Mouse (Mus musculus) MN1 (cell line): ENCODE measurements around the gene Tuba3b.

Experiments
- DNase-seq: peaks from one replicate; pipeline ENCODE4 v3.0.0-alpha.2; 2016; ENCODE audit warnings: low spot score

Tuba3b gene

DNA sequence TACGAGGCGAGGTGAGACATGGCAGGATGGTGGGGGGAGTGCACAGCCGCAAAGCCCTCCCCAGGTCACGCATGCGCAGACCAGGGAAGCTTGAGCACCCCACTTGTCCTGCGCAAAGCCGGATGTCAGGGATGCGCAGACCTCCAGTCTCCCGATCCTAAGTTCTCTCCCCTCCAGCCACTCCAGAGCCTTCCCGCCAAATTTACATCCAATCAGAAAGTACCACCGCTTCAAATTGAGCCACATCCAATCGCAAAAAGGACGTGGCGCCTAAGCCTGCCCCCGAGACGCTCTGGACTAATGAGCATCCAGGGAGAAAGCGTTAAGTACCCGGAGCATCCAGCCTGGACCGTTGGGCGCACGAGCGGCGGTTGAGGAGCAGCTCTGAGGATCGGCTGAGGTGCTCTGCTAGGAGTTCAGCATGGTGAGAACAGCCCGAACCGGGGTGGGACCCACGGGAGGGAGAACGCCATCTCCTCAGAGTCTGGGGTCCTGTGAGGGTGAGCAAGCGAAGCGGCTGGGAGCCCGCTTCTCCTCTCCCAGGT is at the start of gene Tuba3b:
TSS of gene Tuba3b (plus strand) at position 92 of the 545 bp plus-strand sequence.
- DNase-seq, result no peak

DNA sequence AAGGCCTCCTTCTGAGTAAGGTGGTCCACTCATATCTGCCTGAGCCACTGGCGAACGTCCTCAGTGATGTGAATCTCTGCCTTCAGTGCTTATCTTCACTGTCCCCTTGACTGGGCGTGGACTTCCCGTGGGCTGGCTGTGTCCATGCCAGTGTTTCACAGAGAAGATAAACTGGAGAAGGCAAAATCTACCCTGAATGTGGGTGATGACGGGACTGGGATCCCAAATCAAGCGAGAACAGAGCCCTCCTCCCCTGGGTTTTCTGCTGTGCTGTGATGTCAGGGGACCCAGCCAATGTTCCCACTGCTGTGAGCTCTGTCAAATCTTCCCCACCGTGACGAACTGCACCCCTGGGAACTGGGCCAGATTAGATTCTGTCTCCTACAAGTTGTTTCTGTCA is 48.3 kb upstream of the Tuba3b start:
- no peak for DNase-seq

DNA sequence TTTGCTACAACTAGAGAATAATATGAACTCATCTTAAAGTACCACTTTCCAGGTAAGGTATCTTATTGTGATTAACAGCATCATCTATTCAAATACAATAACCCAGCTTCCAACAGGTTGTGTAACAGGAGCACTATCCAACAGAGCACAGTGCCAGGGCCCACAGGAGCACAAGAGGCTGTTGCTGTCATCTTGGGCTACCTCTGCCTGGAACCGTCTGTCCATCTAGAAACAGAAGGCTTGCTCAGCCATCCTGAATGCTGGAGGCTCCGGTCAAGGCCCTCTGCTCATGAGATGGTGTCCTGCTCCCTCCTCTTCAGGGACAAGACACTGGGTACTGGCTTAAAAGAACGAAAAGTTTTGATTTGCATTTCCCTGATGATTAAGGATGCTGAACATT is 47.7 kb upstream of the Tuba3b start:
- no peak for DNase-seq

DNA sequence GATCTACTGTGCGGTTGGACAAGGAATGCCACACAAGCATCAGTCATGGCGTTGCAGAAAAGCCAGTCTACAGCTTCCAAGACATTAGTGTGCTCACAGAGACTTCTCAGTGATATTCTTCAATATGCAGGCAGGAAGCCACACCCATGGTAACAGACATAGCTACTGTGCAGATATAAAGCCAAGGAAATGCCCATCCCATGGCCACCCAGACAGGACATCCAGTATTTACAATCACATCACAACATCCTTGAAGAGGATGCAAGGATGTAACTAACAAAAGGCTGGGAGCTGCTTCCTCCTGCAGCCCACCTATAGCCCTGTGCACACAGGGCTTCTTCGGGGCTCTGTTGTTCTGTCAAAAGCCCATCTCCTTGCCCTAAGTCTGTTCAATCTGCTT is 46.9 kb upstream of the Tuba3b start:
- DNase-seq, result no peak

DNA sequence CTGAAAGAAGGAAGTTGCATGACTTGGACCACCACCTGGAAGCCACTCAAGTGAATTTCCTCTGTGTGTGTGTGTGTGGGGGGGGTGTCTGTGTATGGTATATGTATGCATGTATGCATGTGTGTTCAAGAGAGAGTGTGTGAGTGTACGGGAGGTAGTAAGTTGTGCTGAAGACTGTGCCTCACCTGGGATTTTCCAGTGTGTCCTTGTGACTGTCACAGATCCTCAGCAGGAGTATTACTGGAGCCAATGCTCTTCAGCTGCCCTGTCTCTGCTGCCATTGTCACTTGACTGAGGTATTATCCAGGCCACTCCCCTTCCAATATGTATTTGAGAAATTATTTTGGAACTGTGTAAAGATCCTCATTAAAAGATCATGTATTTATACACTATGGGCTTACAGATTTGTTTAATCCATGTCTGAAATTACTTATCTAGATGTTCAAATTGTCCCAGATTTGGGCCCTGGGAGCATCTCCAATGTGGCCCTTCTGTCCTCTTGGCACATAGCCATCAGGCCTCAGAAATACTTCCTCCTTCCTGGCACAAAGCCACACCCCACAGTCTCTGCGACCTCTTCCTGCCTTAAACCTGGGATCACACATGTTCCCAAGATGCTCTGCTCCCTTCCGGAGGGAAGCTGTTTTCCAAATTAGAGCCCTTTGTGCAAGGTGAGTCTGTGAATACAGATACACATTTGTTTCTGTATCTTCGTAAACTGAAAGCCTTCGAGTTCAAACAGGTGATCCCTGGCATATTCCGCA is 42.1 kb upstream of the Tuba3b start:
- DNase-seq, result no peak

DNA sequence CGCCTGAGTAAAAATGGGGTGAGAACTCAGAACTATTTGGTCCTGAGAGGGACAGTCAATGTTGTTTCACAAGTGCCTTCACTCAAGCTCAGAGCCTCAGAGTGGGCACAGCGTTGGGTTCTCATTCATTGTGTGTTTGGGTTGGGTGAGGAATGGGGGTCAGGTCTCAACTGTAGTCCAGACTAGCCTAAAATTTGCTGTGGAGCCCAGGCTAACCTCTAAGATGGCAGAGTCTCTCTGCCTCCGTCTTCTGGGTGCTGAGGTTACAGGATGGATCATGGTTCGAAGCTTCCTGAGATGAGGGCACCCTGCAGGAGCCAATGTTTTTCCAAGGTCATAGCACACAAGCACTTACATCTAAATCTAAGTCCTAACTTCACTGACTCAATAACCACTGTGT is 38.8 kb upstream of the Tuba3b start:
- no peak for DNase-seq

DNA sequence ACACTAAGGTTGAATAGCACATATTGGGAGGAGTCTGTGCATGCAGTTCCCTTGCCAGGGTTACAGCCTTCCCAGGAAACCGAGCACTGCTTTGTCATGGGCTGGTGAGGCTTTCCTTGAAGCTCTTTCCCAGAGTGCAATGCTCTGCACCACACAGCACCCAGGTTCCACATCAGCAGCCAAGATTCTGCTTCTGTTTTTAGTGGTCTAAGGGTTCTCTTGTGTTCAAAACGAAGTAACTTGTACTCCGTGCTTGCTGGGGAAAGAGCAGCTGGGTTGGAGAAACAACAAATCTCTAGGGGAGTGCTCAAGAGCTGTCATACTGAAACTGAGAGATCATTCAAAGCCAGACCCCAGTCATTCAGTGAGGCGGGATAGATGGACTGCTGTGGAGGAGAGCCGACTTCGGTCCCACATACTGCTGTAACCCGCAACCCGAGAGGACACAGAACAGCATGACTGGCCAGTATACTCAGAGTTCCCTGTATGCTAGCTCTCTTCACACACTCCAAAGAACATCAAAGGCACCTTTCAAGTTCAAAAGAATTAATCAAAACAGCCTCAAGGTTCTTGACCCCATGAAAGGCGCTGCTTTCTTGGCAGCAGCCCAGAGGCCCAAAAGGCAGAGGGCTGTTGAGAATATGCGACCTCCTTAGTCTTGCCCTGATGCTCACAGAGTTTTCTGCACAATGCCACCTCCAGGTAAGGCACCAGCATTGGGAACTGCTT is 36.9 kb upstream of the Tuba3b start:
- no peak for DNase-seq

DNA sequence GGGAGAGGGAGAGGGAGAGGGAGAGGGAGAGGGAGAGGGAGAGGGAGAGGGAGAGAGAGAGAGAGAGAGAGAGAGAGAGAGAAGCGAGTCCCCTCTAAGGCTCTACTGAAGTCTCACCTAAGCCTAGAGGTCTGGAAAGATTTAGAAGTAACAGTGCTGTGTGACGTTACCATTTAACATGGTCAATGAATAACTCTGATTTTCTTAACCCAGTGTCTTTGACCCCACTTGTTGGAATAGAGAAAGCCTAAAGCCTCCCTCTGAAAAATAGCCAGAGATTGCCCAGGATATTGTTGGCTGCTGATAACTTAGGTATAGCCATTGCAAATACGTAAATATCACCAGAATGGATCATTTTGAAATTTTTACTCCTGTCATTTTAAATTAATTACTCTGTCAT is 35.8 kb upstream of the Tuba3b start:
- no peak for DNase-seq

DNA sequence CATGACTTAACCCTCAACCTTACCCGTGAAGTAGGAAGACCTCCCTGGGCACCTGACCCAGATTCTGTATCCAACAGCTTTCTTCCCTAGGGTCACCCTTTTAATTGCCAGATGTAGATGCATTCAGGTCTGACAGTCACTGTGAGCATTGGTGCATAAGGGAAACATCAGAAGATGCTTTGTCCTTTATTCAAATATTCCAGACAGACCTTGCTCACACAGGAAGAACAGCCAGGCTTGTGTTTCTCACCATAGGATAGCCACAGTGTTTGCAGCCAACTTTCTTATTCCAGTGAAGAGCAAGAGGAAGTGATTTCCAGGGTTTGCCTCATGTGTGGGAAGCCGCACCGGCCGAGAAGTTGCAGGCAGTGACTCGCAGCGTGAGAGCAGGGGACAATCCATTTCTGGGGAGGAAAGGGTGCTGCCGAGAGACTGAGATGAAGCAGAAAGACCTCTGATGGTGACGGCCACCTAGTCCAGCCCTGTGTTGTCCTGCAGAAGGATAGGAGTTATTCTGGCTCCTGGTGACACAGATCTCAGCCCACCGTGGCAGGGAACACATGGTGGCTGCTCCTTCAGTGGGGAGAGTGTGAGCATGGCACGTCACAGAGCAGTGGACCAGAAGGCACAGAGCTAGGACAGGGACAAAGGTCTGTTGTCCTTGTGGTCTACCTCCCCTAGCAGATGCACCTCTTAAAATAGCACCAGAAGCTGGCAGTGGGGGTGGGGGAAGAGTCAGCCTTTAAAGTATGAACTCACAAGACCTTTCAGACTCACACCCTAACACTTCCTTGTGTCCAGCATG is 34.0 kb upstream of the Tuba3b start:
- DNase-seq, result no peak

DNA sequence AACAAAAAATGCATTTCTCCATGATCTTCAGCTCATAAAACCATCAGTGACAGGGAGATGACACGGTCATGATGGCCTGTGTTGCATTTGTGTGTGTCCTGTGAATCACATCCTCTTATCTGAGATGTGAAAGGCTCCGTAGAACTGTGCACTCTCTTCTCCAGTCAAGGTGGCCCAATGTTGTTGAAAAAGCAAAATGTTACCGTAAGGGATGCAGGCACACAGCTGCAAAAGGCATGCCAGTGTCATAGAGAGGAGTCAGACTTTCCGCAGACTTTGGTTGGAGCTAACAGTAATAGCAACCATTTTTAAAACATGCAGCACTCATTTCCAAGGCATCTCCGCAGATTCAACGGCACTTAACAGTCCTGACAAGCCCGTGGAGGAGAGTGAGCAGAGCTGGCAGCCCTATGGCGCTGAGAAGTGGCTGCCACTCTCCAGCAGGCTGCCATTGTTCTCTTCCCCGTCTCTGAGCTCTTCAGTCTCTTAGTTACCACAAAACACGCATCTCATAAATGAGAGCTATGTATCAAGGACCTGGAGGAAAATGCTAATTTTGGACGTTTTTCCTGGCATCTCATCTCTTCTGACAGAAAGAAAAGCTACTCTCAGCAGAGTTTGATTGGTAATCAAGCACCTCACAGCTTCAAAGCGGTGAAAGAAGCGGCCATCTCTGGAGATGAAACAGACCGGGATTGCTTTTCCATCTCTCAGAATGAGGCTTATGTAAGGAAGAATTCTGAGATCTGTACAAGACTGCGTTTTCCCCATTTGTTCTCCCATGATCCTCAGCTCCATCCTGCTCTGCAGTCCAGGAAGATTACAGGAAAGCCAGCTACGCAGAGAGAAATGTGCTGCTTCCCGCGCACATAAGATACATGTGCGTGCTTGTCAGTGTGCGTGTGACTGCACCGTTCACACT is 30.2 kb upstream of the Tuba3b start:
- no peak for DNase-seq

DNA sequence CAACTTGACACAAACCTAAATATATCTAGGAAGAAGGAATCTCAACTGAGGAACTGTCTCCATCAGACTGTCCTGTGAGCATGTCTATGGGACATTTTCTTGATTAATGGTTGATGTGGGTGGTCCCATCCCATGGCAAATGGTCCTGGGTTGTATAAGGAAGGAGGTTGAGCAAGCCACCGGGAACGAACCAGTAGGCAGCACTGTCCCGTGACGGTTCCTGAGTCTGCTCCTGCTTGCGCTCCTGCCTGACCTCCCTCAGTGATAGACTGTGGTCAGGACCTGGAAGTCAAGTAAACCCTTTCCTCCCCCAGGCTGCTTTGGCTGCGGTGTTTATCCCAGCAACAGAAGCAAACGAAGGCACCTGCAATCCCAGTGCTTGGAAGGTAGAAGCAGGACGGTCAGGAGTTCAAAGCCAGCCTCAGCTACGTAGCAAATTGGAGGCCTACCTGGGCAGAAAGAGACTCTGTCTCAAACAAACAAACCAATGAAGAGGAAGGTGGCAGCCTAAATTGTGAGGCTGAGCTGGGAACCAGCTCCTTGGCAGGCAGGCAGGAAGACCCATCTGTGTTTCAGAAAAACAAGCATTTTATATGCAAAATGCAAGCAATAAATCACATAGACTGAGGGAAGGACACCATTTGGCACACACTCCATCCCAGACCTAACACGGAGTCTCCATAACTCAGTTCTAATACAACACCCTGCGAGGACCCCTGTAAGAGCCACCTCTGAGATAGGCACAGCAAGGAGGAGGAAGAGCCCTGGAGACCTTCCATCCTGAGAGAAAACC is 24.9 kb upstream of the Tuba3b start:
- no peak for DNase-seq

DNA sequence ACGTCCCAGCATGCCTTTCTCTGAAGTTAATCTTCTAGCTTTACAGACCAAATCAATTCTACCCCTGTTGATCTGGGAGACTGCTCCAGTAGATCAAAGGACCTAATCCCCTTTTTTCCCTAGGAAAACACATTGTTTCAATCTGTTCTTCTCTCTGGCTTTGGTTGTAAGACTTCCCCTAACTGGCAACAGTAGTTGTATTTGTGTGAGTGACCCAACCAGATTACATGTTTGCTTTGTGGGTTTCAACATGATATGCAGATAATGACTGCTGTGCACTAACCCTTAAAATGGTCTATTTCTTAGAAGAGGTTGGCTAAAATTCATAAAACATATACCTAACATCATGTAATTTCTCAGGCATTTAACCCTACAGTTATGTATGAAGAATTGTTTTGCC is 24.0 kb upstream of the Tuba3b start:
- no peak for DNase-seq

DNA sequence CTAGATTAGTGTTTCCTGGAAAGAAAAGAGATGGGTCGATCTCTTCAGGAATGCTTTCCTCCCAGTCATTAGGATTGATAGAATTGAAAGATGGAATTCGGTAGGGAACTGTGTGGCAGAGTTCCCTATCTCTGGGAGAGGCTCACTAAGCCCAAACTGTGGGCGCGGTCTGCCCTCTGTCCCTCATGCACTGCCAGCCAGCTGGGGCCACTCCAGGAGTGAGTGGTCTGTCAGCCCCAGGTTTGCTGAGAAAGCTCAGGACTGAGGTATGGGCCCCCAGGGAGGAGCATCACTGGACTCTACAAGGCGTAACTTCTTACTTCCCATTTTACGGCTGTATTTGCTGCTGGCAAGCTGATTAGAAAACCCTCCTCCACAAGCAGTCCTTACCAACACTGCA is 23.5 kb upstream of the Tuba3b start:
- no peak for DNase-seq

DNA sequence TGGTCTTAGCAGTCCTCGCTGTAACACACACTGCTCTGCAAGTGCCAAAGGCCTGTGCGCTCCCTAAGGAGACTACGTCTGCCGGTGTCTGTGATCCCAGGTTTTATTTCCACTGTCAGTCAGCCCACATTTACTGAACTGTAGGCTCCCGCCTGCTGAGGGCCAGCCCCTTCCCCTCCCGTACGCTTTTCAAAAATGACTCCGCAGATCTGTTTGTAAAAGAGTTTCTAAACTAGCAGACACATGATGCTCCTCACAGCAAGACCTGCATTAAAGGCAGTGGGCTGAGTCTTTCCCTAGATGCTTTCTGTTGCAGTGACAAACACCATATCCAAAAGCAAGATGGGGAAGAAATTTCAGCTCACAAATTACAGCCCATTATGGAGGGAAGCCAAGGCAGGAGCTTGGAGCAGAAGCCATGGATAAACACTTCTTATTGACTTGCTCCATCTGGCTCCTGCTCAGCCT is 23.0 kb upstream of the Tuba3b start:
- DNase-seq, result peak; percentile 60

DNA sequence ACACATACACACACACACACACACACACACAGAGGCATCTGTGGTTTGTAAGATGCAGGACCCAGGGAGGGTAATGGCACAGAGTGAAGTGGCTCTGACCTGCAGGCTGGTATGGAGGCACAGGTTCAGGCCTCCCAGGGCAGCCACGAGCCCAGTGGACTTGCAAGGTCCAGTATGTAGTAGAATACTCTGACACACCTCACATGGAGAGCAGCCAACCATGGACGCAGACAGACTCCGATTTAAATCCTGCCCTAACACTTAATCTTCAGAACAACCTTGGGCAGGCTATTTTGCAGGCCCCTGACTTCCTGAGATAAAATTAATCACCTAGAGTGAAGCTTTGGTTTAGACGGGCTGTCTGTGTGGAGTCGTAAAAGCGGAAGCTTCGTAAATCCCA is 21.6 kb upstream of the Tuba3b start:
- DNase-seq, result no peak

DNA sequence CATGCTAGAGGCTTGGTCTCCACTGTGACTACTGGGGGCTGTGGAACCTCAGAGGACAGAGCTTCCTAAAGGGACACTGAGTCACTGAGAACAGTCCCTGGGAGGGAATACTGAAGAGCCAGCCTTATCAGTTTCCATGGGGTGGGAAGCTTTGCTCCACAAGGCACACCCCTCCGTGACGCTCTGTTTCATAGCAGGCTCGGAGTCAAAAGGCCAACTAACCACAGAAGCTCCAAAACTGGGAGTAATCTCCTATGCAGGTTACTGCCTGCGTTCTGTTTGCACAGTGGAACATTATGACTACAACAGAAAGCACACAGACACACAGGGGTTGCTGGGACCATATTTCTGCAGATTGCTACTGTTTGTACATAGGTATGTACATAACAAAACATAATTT is 19.7 kb upstream of the Tuba3b start:
- DNase-seq, result no peak

DNA sequence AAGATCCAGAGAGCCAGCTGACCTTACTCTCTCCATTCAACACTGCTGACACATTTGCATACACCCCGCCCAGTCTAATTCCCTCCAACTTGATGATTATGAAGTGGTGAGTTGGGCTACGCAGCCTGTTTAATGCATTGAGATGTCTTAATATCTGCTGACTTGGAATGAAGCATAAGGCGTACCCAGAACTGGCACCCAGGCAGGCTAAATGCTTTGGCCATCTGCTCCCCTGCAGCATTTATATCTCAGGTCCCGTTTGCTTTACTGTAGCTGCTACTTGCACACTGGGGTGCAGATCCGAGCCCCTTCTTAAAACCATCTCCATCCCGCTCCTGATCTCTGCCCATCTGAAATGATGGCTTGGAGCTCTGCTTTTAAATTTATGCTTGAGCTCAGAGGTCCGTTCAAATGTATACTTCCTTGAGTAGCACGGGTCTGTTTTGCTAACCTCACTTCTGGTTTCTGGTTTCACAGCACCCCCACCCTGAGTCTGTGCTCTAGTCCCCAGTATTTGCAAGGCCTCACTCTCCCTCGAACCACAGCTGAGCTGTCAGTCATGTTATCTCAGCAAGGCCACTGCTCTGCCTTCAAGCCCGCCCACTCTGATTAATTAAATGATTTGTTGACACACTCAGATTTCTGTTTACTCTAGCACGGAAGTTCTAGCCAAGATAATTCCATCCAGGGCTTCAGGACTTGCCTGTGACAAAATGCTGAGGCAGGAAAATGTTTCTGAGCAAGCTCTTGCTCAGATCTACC is 16.6 kb upstream of the Tuba3b start:
- DNase-seq, result peak; percentile 31

DNA sequence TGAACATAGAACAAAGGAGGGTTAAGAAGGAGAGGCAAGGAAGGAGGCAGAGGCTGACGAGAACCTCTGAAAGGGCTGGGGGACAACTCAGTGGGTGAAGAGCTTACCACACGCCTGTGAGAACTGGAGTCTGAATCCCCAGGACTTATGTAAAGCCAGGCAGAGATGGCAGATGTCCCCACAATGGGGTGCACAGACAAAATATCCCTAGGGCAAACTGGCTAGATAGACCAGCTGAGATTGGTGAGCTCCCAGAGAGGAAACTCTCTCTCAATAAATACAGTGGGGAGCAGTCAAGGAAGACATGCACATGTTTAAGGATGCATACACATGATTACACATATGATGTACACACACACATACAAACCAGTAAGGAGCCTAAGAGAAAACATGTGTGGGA is 11.4 kb upstream of the Tuba3b start:
- DNase-seq, result no peak

DNA sequence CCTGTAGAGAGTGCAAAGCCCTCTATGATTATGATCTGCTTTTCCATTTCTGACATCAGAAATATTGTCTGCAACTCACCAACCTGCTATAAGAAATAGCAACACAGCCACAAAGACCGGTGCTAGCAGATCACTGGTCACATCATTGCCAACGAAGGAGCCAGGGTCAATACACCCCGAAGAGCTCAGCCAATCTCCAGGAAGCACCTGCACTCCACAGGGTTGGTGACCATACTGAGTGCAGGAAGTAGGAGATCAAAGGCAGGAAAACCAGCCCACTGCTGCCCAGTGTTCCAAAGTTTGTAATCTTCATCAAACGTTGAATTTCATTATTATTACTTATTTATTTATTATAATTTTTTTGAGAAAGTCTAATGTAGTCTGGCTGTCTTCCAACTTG is 10.9 kb upstream of the Tuba3b start:
- DNase-seq, result no peak

DNA sequence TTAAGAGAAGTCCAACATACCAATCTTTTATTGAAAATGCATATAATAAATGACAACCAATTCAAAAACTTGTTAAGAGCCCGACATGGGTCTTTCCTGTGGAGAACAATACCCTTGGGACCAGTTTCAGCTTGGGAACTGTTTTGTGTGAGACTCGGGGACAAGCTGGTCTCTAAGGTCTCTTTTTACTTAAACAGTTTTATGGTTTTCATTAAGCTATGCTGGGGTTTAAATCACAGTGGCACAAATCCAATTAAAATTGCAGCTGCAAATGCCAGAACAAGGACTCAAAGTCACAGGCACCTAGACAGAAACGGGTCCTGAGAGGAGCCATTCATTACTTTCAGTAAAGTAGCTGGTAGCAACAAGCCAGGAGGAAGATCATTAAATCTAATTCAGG is 10.4 kb upstream of the Tuba3b start:
- DNase-seq, result peak; percentile 49
